Mouse (Mus musculus): Measurements from ENCODE around the gene Coro7. TPM values are rescaled to one million over a fixed set of nuclear protein-coding genes. Genes with fewer than 3 reads are reported as not detected.

Gene Coro7
- polyA plus RNA-seq, 1 experiment from 2014 or later = 12.2 TPM

- no peaks in the 10 kb centered on the region for H3K9me3 ChIP-seq (replicated peaks; ENCODE audit: control insufficient read depth, low read length)
- DNase-seq (ENCODE audit: low spot score) (no peak), ATAC-seq (replicated peaks; ENCODE audit: insufficient number of reproducible peaks, low FRiP score, low TSS enrichment, low read depth) (no peak)
- H3K27ac ChIP-seq (replicated peaks; ENCODE audit: low read depth, low read length) = peak overlapping the region; percentile 93
- H3K4me2 ChIP-seq (ENCODE audit: low read depth, low read length) = no peak overlapping the region
- H3K36me3 ChIP-seq (replicated peaks; ENCODE audit: control insufficient read depth, insufficient read depth, low read depth, low read length) = peaks cover 7% of the 10 kb centered on the region
- H3K4me3 ChIP-seq (ENCODE audit: low read depth, low read length) = no peak overlapping the region
- H3K4me1 ChIP-seq (ENCODE audit: control insufficient read depth, insufficient read depth, low read length) = peaks cover 25% of the 10 kb centered on the region
- 0 out of 2 replicates have a peak overlapping the region, but pooled peaks have one; percentile 4 for H3K9ac ChIP-seq (replicated peaks; ENCODE audit: low read length)
- 81% methylated on average over 1 of the region's 1 CpGs for WGBS
- H3K27me3 ChIP-seq (ENCODE audit: control insufficient read depth, insufficient read depth, low read length) = no peaks in the 10 kb centered on the region
Measured at GRCm38 (mm10) chr16:4651081-4651480, 28.5 kb downstream of the Coro7 start.

GRCm38 (mm10) chr16:4650161-4650560 lies 29.4 kb downstream of the Coro7 start:
- Histone ChIP-seq H3K27me3 (ENCODE audit: control insufficient read depth, insufficient read depth, low read length) (no peaks in the 10 kb centered on the region), H3K27ac (replicated peaks; ENCODE audit: low read depth, low read length) (no peak overlapping the region), H3K4me2 (ENCODE audit: low read depth, low read length) (no peak overlapping the region), H3K36me3 (replicated peaks; ENCODE audit: control insufficient read depth, insufficient read depth, low read depth, low read length) (peaks cover 7% of the 10 kb centered on the region), H3K9ac (replicated peaks; ENCODE audit: low read length) (peak overlapping the region; percentile 15; the same call in 1 of the 2 replicates), H3K9me3 (replicated peaks; ENCODE audit: control insufficient read depth, low read length) (no peaks in the 10 kb centered on the region), H3K4me3 (ENCODE audit: low read depth, low read length) (no peak overlapping the region), H3K4me1 (ENCODE audit: control insufficient read depth, insufficient read depth, low read length) (peaks cover 25% of the 10 kb centered on the region)
- no peak for DNase-seq (ENCODE audit: low spot score)
- WGBS = 89% methylated on average over 3 of the region's 3 CpGs
- ATAC-seq (replicated peaks; ENCODE audit: insufficient number of reproducible peaks, low FRiP score, low TSS enrichment, low read depth) = no peak

- no peak overlapping the region for H3K27ac ChIP-seq (replicated peaks; ENCODE audit: low read depth, low read length)
- H3K4me3 ChIP-seq (ENCODE audit: low read depth, low read length) = no peak overlapping the region
- DNase-seq (ENCODE audit: low spot score) (no peak), ATAC-seq (replicated peaks; ENCODE audit: insufficient number of reproducible peaks, low FRiP score, low TSS enrichment, low read depth) (no peak)
- no peaks in the 10 kb centered on the region for H3K27me3 ChIP-seq (ENCODE audit: control insufficient read depth, insufficient read depth, low read length)
- WGBS = 86% methylated on average over 11 of the region's 11 CpGs
- peaks cover 25% of the 10 kb centered on the region for H3K4me1 ChIP-seq (ENCODE audit: control insufficient read depth, insufficient read depth, low read length)
- H3K9me3 ChIP-seq (replicated peaks; ENCODE audit: control insufficient read depth, low read length) = no peaks in the 10 kb centered on the region
- H3K36me3 ChIP-seq (replicated peaks; ENCODE audit: control insufficient read depth, insufficient read depth, low read depth, low read length) = peaks cover 7% of the 10 kb centered on the region
- peak overlapping the region; percentile 15; the same call in 1 of the 2 replicates for H3K9ac ChIP-seq (replicated peaks; ENCODE audit: low read length)
- no peak overlapping the region for H3K4me2 ChIP-seq (ENCODE audit: low read depth, low read length)
Measured at GRCm38 (mm10) chr16:4649692-4650091, 29.9 kb downstream of the Coro7 start.

GRCm38 (mm10) chr16:4649211-4649610 lies 30.4 kb downstream of the Coro7 start:
- H3K9ac ChIP-seq (replicated peaks; ENCODE audit: low read length) = no peak overlapping the region
- no peaks in the 10 kb centered on the region for H3K9me3 ChIP-seq (replicated peaks; ENCODE audit: control insufficient read depth, low read length)
- peaks cover 7% of the 10 kb centered on the region for H3K36me3 ChIP-seq (replicated peaks; ENCODE audit: control insufficient read depth, insufficient read depth, low read depth, low read length)
- no peak for ATAC-seq (replicated peaks; ENCODE audit: insufficient number of reproducible peaks, low FRiP score, low TSS enrichment, low read depth)
- H3K4me2 ChIP-seq (ENCODE audit: low read depth, low read length) = no peak overlapping the region
- no peak overlapping the region for H3K27ac ChIP-seq (replicated peaks; ENCODE audit: low read depth, low read length)
- H3K27me3 ChIP-seq (ENCODE audit: control insufficient read depth, insufficient read depth, low read length) = no peaks in the 10 kb centered on the region
- H3K4me1 ChIP-seq (ENCODE audit: control insufficient read depth, insufficient read depth, low read length) = peaks cover 25% of the 10 kb centered on the region
- no peak overlapping the region for H3K4me3 ChIP-seq (ENCODE audit: low read depth, low read length)
- no peak for DNase-seq (ENCODE audit: low spot score)
- 80% methylated on average over 5 of the region's 5 CpGs for WGBS

GRCm38 (mm10) chr16:4648416-4649023 lies 31.1 kb downstream of the Coro7 start:
- peaks cover 7% of the 10 kb centered on the region for H3K36me3 ChIP-seq (replicated peaks; ENCODE audit: control insufficient read depth, insufficient read depth, low read depth, low read length)

GRCm38 (mm10) chr16:4647651-4648141 lies 31.9 kb downstream of the Coro7 start:
- Histone ChIP-seq H3K27ac (replicated peaks; ENCODE audit: low read depth, low read length) (0 out of 2 replicates have a peak overlapping the region, but pooled peaks have one; percentile 2), H3K4me1 (ENCODE audit: control insufficient read depth, insufficient read depth, low read length) (peaks cover 25% of the 10 kb centered on the region), H3K27me3 (ENCODE audit: control insufficient read depth, insufficient read depth, low read length) (no peaks in the 10 kb centered on the region), H3K4me2 (ENCODE audit: low read depth, low read length) (no peak overlapping the region), H3K9me3 (replicated peaks; ENCODE audit: control insufficient read depth, low read length) (no peaks in the 10 kb centered on the region), H3K9ac (replicated peaks; ENCODE audit: low read length) (no peak overlapping the region), H3K4me3 (ENCODE audit: low read depth, low read length) (no peak overlapping the region), H3K36me3 (replicated peaks; ENCODE audit: control insufficient read depth, insufficient read depth, low read depth, low read length) (peaks cover 7% of the 10 kb centered on the region)
- ATAC-seq (replicated peaks; ENCODE audit: insufficient number of reproducible peaks, low FRiP score, low TSS enrichment, low read depth) = no peak
- WGBS = 67% methylated on average over 13 of the region's 13 CpGs
- no peak for DNase-seq (ENCODE audit: low spot score)

More at GRCm38 (mm10) chr16:4648416-4649023, 31.1 kb downstream of the Coro7 start:
- H3K4me2 ChIP-seq (ENCODE audit: low read depth, low read length) = no peak overlapping the region
- H3K27ac ChIP-seq (replicated peaks; ENCODE audit: low read depth, low read length) = no peak overlapping the region
- no peak for ATAC-seq (replicated peaks; ENCODE audit: insufficient number of reproducible peaks, low FRiP score, low TSS enrichment, low read depth)
- no peak overlapping the region for H3K9ac ChIP-seq (replicated peaks; ENCODE audit: low read length)
- no peaks in the 10 kb centered on the region for H3K27me3 ChIP-seq (ENCODE audit: control insufficient read depth, insufficient read depth, low read length)
- H3K9me3 ChIP-seq (replicated peaks; ENCODE audit: control insufficient read depth, low read length) = no peaks in the 10 kb centered on the region
- WGBS = 86% methylated on average over 28 of the region's 28 CpGs
- peaks cover 25% of the 10 kb centered on the region for H3K4me1 ChIP-seq (ENCODE audit: control insufficient read depth, insufficient read depth, low read length)
- DNase-seq (ENCODE audit: low spot score) = no peak
- no peak overlapping the region for H3K4me3 ChIP-seq (ENCODE audit: low read depth, low read length)

- no peak overlapping the region for H3K4me2 ChIP-seq (ENCODE audit: low read depth, low read length)
Measured at GRCm38 (mm10) chr16:4646831-4647230, 32.7 kb downstream of the Coro7 start.

GRCm38 (mm10) chr16:4645867-4646266 lies 33.7 kb downstream of the Coro7 start:
- Histone ChIP-seq H3K27ac (replicated peaks; ENCODE audit: low read depth, low read length) (no peak overlapping the region), H3K9ac (replicated peaks; ENCODE audit: low read length) (no peak overlapping the region), H3K4me2 (ENCODE audit: low read depth, low read length) (no peak overlapping the region), H3K4me3 (ENCODE audit: low read depth, low read length) (no peak overlapping the region), H3K36me3 (replicated peaks; ENCODE audit: control insufficient read depth, insufficient read depth, low read depth, low read length) (peaks cover 7% of the 10 kb centered on the region), H3K27me3 (ENCODE audit: control insufficient read depth, insufficient read depth, low read length) (no peaks in the 10 kb centered on the region), H3K4me1 (ENCODE audit: control insufficient read depth, insufficient read depth, low read length) (peaks cover 16% of the 10 kb centered on the region), H3K9me3 (replicated peaks; ENCODE audit: control insufficient read depth, low read length) (no peaks in the 10 kb centered on the region)
- 87% methylated on average over 4 of the region's 4 CpGs for WGBS
- DNase-seq (ENCODE audit: low spot score) (no peak), ATAC-seq (replicated peaks; ENCODE audit: insufficient number of reproducible peaks, low FRiP score, low TSS enrichment, low read depth) (no peak)

More at GRCm38 (mm10) chr16:4646831-4647230, 32.7 kb downstream of the Coro7 start:
- H3K27me3 ChIP-seq (ENCODE audit: control insufficient read depth, insufficient read depth, low read length) = no peaks in the 10 kb centered on the region
- ATAC-seq (replicated peaks; ENCODE audit: insufficient number of reproducible peaks, low FRiP score, low TSS enrichment, low read depth) (no peak), DNase-seq (ENCODE audit: low spot score) (no peak)
- no peak overlapping the region for H3K4me3 ChIP-seq (ENCODE audit: low read depth, low read length)
- H3K9ac ChIP-seq (replicated peaks; ENCODE audit: low read length) = no peak overlapping the region
- no peaks in the 10 kb centered on the region for H3K9me3 ChIP-seq (replicated peaks; ENCODE audit: control insufficient read depth, low read length)
- peaks cover 7% of the 10 kb centered on the region for H3K36me3 ChIP-seq (replicated peaks; ENCODE audit: control insufficient read depth, insufficient read depth, low read depth, low read length)
- WGBS = 63% methylated on average over 4 of the region's 4 CpGs
- peaks cover 18% of the 10 kb centered on the region for H3K4me1 ChIP-seq (ENCODE audit: control insufficient read depth, insufficient read depth, low read length)
- H3K27ac ChIP-seq (replicated peaks; ENCODE audit: low read depth, low read length) = peak overlapping the region; percentile 2; the same call in 1 of the 2 replicates

Measured in embryonic facial prominence, embryonic 11.5 days (tissue).